Mouse (Mus musculus): ENCODE measurements around the gene Nfkbid.

Nfkbid gene

GRCm38 (mm10) chr7:30421175-30421889, at the start of gene Nfkbid:
Nfkbid (plus strand) TSS chr7:30421732.
- peak; percentile 77 to 83 for DNase-seq

- peak; percentile 93 for DNase-seq
Observed at GRCm38 (mm10) chr7:30373501-30373962, 48.0 kb upstream of the Nfkbid start.

- DNase-seq, result no peak
Observed at GRCm38 (mm10) chr7:30380061-30380460, 41.5 kb upstream of the Nfkbid start.

GRCm38 (mm10) chr7:30384106-30384505, 37.4 kb upstream of the Nfkbid start:
- no peak for DNase-seq

- no peak for DNase-seq
Observed at GRCm38 (mm10) chr7:30392746-30393520, 28.6 kb upstream of the Nfkbid start.

GRCm38 (mm10) chr7:30393631-30394030, 27.9 kb upstream of the Nfkbid start:
- no peak for DNase-seq

GRCm38 (mm10) chr7:30394379-30394778, 27.2 kb upstream of the Nfkbid start:
- peak; percentile 70 to 74 for DNase-seq

GRCm38 (mm10) chr7:30394871-30395270, 26.7 kb upstream of the Nfkbid start:
- DNase-seq, result no peak

GRCm38 (mm10) chr7:30399671-30400070, 21.9 kb upstream of the Nfkbid start:
- DNase-seq, result no peak

- no peak for DNase-seq
Observed at GRCm38 (mm10) chr7:30402343-30402742, 19.2 kb upstream of the Nfkbid start.

GRCm38 (mm10) chr7:30408639-30409038, 12.9 kb upstream of the Nfkbid start:
- DNase-seq, result no peak

GRCm38 (mm10) chr7:30409789-30410188, 11.7 kb upstream of the Nfkbid start:
- DNase-seq, result no peak

GRCm38 (mm10) chr7:30411023-30411422, 10.5 kb upstream of the Nfkbid start:
- DNase-seq, result no peak

- peak; percentile 45 to 50 for DNase-seq
Observed at GRCm38 (mm10) chr7:30412735-30413147, 8.8 kb upstream of the Nfkbid start.

- DNase-seq, result peak; percentile 55 to 56
Observed at GRCm38 (mm10) chr7:30413596-30413995, 7.9 kb upstream of the Nfkbid start, which contains the start of gene Tyrobp. Tyrobp (plus strand) TSS chr7:30413760.

GRCm38 (mm10) chr7:30417856-30418255, 3.7 kb upstream of the Nfkbid start:
- peak in 1 of 2 experiments; percentile 38 for DNase-seq

GRCm38 (mm10) chr7:30419561-30420499, 1.7 kb upstream of the Nfkbid start, which contains the start of gene Hcst:
Hcst (minus strand) TSS chr7:30419854.
- peak; percentile 56 to 62 for DNase-seq

- no peak for DNase-seq
Observed at GRCm38 (mm10) chr7:30420673-30421072, 859 bp upstream of the Nfkbid start.

GRCm38 (mm10) chr7:30421890-30422435, 431 bp downstream of the Nfkbid start:
- peak; percentile 92 for DNase-seq

GRCm38 (mm10) chr7:30422560-30422959, 1.0 kb downstream of the Nfkbid start:
- peak in 1 of 2 experiments; percentile 27 for DNase-seq

- peak in 1 of 2 experiments; percentile 48 for DNase-seq
Observed at GRCm38 (mm10) chr7:30423071-30423641, 1.6 kb downstream of the Nfkbid start.

- no peak for DNase-seq
Observed at GRCm38 (mm10) chr7:30429327-30429726, 7.8 kb downstream of the Nfkbid start.

Data from lung, postnatal 4 days (tissue).